Mouse (Mus musculus) intestine, embryonic 15.5 days (tissue): ENCODE measurements at regions not wholly inside any gene's neighbourhood (a gene's known extent, or its start where the extent isn't known, plus 50 kb on each side); places are given as distances from the start of the nearest gene placed in this dataset.

ENCODE experiments used
- ATAC-seq: fragments of 200-750 bp; cut with Nextera tagmentation; 2 replicates; pipeline ENCODE4 v1.8.0; 2017; ENCODE audit warnings: moderate TSS enrichment, moderate library complexity
- H3K27ac ChIP-seq: fragments of 300-500 bp; sonication (generic); 2 replicates; pipeline ENCODE4 v1.5.1; 2015; ENCODE audit warnings: mild to moderate bottlenecking, inconsistent platforms
- H3K27me3 ChIP-seq: fragments of 300-500 bp; sonication (generic); replicated peaks from 2 replicates; pipeline ENCODE4 v1.6.1; 2015; ENCODE audit warnings: inconsistent platforms
- H3K36me3 ChIP-seq: fragments of 300-500 bp; sonication (generic); 2 replicates; pipeline ENCODE4 v1.6.1; 2015; ENCODE audit warnings: inconsistent platforms
- H3K4me1 ChIP-seq: fragments of 300-500 bp; sonication (generic); replicated peaks from 2 replicates; pipeline ENCODE4 v1.6.1; 2015; ENCODE audit warnings: inconsistent platforms
- H3K4me2 ChIP-seq: fragments of 300-500 bp; sonication (generic); replicated peaks from 2 replicates; pipeline ENCODE4 v1.6.1; 2015; ENCODE audit warnings: mild to moderate bottlenecking, inconsistent platforms
- H3K4me3 ChIP-seq: fragments of 300-500 bp; sonication (generic); replicated peaks from 2 replicates; pipeline ENCODE4 v1.5.1; 2015; ENCODE audit warnings: inconsistent platforms
- H3K9ac ChIP-seq: fragments of 300-500 bp; sonication (generic); 2 replicates; pipeline ENCODE4 v1.6.1; 2015; ENCODE audit warnings: inconsistent platforms
- H3K9me3 ChIP-seq: fragments of 300-500 bp; sonication (generic); 2 replicates; pipeline ENCODE4 v1.6.1; 2016; ENCODE audit warnings: inconsistent platforms
- WGBS: fragments of 180-500 bp; shearing (Covaris S2); methylation state at CpG from one replicate; pipeline ENCODE4 v1.1.7; 2015; 5-methylcytosine and 5-hydroxymethylcytosine counted together

DNA sequence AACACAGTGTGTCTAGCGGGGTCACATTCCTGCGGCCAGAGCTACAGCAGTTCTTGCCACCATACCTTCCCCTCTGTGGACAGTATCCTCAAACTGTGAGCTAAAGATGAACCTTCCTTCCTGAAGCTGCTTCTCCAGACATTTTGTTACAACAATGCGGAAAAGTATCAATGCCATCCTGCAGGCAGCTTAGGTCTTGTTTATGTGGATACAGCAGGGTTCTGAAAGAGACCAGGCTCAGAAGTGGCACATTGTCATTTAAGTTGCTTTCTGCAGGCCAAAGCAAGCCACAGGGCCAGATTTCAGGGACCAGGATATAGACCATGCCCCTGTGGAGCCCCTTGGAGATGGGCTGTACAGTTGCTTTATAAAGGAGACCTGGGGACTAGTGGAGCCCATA lies 188.3 kb upstream of the Sesn3 start:
- Histone ChIP-seq H3K4me3 (no peak overlapping the region), H3K9me3 (no peaks in the 10 kb centered on the region), H3K27ac (no peak overlapping the region), H3K9ac (no peak overlapping the region), H3K27me3 (no peaks in the 10 kb centered on the region), H3K4me2 (no peak overlapping the region), H3K4me1 (no peaks in the 10 kb centered on the region), H3K36me3 (no peaks in the 10 kb centered on the region)
- 90% methylated on average over 3 of the region's 3 CpGs for WGBS
- ATAC-seq = no peak

DNA sequence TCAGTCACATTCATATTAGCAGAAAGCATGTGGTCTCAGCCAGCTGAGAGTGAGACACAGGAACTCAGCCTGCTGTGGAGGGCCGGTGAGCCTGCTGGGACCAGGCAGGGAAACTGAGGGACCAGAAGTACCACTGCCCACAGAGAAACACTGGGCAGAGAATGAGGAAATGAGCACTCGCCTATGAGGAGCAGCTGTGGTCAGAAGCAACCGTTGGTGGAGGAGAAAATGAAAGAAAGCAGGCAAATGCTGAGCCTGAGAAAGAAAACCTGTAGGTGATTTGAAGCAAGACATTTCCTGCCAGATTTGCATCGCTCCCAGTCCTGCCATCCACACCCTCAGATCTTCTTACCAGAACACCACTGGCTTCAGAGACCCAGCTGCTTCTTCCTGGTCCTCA lies 187.0 kb upstream of the Sesn3 start:
- 67% methylated on average over 4 of the region's 4 CpGs for WGBS
- Histone ChIP-seq H3K4me2 (no peak overlapping the region), H3K36me3 (no peaks in the 10 kb centered on the region), H3K4me3 (no peak overlapping the region), H3K9me3 (no peaks in the 10 kb centered on the region), H3K27me3 (no peaks in the 10 kb centered on the region), H3K27ac (no peak overlapping the region), H3K9ac (no peak overlapping the region), H3K4me1 (no peaks in the 10 kb centered on the region)
- no peak for ATAC-seq

DNA sequence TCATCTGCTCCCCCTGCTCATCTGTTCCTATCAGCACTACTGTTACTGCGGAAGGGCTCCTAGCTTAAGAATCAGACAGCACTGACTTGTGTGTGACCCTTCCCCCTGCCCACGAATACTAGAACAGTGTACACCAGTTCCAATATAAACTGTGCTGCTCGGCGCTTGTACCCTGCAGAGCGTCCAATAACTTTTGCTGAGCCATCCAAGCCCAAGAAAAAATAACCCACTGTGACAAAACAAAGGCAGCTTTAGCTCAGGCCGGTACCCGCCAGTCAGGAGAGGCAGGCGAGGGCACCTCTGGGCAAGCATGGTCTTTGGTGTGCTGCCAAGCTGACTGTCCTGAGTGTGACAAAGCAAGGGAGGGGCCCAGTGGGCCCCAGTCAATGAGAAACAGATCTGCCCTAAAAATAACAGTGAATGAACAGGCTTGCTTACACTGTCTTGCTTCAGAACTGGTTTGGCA lies 185.0 kb upstream of the Sesn3 start:
- Histone ChIP-seq H3K9me3 (no peaks in the 10 kb centered on the region), H3K36me3 (no peaks in the 10 kb centered on the region), H3K27me3 (no peaks in the 10 kb centered on the region), H3K9ac (no peak overlapping the region), H3K4me2 (no peak overlapping the region), H3K4me3 (no peak overlapping the region), H3K27ac (no peak overlapping the region), H3K4me1 (no peaks in the 10 kb centered on the region)
- ATAC-seq = no peak
- WGBS = 53% methylated on average over 8 of the region's 8 CpGs

DNA sequence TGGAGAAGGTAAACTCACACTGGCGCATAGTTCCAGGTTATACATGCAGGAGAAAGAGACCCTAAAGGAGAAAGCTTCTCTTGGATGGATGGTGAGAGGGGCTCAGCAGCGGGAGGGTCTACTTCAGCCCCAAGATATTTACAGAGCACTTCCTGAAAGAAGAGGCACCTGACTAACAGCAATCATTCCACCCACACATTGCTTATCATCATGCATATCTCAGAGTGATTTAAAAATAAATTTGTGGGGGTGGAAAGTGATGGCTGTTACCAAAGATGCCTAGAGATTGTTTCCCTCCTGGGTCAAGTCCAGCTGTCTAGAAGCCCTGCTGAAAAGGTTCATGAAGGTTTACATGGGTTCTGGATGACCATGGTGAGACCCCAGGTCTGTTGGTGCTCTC lies 184.4 kb upstream of the Sesn3 start:
- 86% methylated on average over 2 of the region's 2 CpGs for WGBS
- H3K4me2 ChIP-seq = no peak overlapping the region
- no peaks in the 10 kb centered on the region for H3K27me3 ChIP-seq
- H3K4me3 ChIP-seq = no peak overlapping the region
- no peaks in the 10 kb centered on the region for H3K9me3 ChIP-seq
- ATAC-seq = no peak
- no peak overlapping the region for H3K9ac ChIP-seq
- no peaks in the 10 kb centered on the region for H3K36me3 ChIP-seq
- no peak overlapping the region for H3K27ac ChIP-seq
- H3K4me1 ChIP-seq = no peaks in the 10 kb centered on the region

DNA sequence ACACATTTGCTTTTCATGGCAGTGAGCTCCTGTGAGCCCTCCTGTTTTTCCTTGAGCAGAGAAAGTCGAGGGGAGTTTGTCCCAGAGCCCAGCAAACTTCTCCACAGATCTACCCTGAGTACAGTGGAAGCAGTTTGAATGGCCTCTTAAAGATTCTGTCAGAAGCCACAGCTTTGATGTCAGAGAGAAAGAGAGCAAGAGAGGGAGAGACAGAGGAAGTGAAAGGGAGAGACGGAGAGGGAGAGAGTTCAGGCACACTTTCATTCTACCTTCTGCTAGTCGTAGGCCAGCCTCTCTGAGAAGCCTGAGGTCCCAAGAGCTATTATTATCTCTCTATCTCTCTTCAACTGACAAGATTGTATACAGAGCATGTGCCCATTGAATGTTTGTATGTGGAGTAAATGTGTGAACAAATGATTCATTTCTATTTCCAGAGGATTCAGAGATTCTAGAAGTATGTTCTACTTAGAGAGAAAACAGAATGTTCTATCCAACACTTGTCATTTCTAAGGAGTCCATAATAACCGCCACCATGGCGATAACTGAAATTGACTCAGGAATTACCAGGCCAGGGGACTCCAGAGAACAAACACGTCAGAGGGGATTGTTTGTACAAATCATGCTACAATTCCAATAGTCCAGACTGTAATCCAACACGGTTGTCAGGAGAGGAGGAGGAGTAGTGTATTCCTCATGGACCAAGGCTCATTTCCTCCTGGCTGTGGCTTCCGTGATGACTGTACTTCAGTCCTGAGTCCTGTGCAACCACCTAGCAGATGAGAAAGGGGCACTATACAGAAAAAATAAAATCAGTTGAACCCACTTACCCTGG lies 183.6 kb upstream of the Sesn3 start:
- H3K4me2 ChIP-seq = no peak overlapping the region
- H3K27ac ChIP-seq = no peak overlapping the region
- no peak overlapping the region for H3K9ac ChIP-seq
- 69% methylated on average over 8 of the region's 8 CpGs for WGBS
- H3K4me3 ChIP-seq = no peak overlapping the region
- ATAC-seq = no peak
- no peaks in the 10 kb centered on the region for H3K4me1 ChIP-seq
- H3K9me3 ChIP-seq = no peaks in the 10 kb centered on the region
- H3K27me3 ChIP-seq = no peaks in the 10 kb centered on the region
- H3K36me3 ChIP-seq = no peaks in the 10 kb centered on the region

DNA sequence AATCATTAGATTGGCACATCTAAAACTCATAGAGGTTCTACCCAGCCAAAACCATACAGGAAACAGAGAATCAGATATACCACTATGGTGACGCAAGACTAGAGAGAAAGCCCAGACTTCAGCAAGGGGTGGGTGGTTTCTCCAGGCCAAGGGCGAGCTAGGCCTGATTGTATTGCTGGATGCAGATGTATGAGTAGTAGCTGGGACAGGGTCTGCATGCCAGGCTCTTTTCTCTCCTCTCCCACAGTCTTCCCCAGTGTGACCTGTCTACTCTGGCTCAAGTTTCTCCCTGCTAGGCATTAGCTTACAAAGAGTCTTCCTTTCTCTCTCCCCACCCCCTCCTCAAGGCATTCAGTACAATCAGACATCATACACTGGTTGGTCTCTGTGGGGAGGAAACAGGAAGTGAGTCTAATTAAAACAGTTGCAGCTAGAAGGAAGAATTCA lies 181.8 kb upstream of the Sesn3 start:
- Histone ChIP-seq H3K4me2 (no peak overlapping the region), H3K36me3 (no peaks in the 10 kb centered on the region), H3K4me3 (no peak overlapping the region), H3K4me1 (no peaks in the 10 kb centered on the region), H3K9me3 (no peaks in the 10 kb centered on the region), H3K9ac (no peak overlapping the region), H3K27me3 (no peaks in the 10 kb centered on the region), H3K27ac (no peak overlapping the region)
- ATAC-seq = no peak
- WGBS = 83% methylated on average over 2 of the region's 2 CpGs

DNA sequence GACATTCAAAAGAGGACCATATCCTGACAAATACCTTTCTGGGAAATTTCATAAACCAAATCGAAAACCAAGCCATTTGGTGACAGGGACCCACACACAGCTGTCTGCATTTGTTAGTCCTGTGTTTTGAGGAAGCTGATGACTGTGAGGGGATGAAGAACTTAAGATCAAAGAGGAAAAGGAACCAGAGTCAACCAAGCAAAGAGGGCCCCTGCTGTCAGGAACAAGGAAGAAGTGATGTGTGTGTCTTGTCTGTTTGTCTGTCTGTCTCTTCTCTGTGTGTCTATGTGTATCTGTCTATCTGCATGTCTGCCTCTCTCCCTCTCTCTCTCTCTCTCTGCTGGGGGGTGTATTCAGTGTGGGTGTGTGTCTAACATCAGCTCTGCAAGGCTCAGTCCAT lies 171.3 kb upstream of the Sesn3 start:
- no peaks in the 10 kb centered on the region for H3K4me1 ChIP-seq
- H3K36me3 ChIP-seq = no peaks in the 10 kb centered on the region
- no peaks in the 10 kb centered on the region for H3K9me3 ChIP-seq
- H3K4me3 ChIP-seq = no peak overlapping the region
- no peaks in the 10 kb centered on the region for H3K27me3 ChIP-seq
- H3K27ac ChIP-seq = no peak overlapping the region
- no peak overlapping the region for H3K4me2 ChIP-seq
- no peak for ATAC-seq
- WGBS = 65% methylated on average over 1 of the region's 1 CpGs
- H3K9ac ChIP-seq = no peak overlapping the region

DNA sequence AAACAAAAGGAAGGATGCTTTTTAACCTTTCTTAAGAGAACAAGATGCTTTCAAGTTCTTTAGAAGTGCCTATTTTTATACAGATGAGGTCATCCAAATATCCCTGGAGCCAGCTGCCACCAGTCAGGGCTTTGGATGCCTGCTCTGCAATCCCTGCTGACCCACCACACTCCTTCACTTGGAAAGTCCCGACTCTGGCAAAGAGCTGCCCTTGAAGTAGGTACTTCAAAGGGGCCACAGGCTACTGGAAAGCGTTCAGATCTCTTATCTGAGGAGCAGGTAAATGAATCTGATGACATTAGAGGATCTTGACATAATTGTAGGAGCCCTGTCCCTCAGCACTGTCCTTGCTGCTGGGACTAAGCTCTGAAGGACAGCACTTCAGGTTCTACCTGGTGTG lies 169.9 kb upstream of the Sesn3 start:
- Histone ChIP-seq H3K27me3 (no peaks in the 10 kb centered on the region), H3K9ac (no peak overlapping the region), H3K4me3 (no peak overlapping the region), H3K9me3 (no peaks in the 10 kb centered on the region), H3K4me1 (peaks cover 3% of the 10 kb centered on the region; the same call in 1 of the 2 replicates), H3K36me3 (no peaks in the 10 kb centered on the region), H3K27ac (no peak overlapping the region), H3K4me2 (no peak overlapping the region)
- ATAC-seq = no peak
- 25% methylated on average over 2 of the region's 2 CpGs for WGBS

DNA sequence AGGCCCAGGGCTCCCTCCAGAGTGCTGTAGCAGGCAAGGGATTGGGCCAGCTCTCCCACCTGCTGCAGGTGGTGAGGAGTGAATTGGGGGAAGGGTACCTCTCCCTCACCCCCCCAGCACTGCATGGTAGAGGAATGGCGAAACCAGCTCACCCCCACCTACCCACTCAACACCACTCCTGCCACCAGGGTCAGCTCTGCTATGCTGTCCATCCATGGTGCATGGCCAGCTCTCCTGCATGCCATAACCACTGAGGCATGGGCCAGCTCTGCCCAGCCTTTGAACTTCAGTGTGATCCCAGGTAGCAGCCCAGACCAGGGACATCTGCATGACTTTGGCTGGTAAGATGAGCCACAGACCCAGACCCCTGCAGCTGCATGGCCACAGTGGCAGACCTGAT lies 168.5 kb upstream of the Sesn3 start:
- WGBS = 92% methylated on average over 1 of the region's 1 CpGs
- ATAC-seq = 0 out of 2 replicates have a peak, but pooled peaks have one; percentile 14

DNA sequence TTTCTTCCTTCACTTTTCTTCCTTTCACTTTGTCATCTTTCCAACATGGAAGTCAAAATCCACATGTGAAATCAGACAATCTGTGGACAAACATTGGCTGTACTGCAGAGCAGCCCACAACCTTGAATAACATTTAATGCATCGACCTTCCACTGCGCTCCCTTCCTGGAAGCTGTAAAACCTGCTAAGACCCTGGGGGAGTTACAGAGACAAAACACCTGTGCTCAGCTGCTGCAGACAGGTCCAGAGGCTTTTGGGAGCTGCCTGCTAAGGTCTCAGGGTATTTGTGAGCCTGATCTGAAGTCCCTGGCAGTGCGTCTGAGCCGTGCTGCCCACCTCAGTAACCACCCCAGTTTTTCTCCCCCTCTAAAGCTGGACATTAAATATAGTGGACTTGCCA lies 166.1 kb upstream of the Sesn3 start:
- 57% methylated on average over 4 of the region's 4 CpGs for whole genome bisulfite sequencing
- no peaks in the 10 kb centered on the region for H3K9me3 ChIP-seq
- no peak for ATAC-seq
- H3K36me3 ChIP-seq = no peaks in the 10 kb centered on the region
- H3K9ac ChIP-seq = no peak overlapping the region
- H3K27ac ChIP-seq = no peak overlapping the region
- no peak overlapping the region for H3K4me2 ChIP-seq
- H3K4me3 ChIP-seq = no peak overlapping the region
- H3K4me1 ChIP-seq = peaks cover 3% of the 10 kb centered on the region; the same call in 1 of the 2 replicates
- no peaks in the 10 kb centered on the region for H3K27me3 ChIP-seq

More for the DNA sequence above, 168.5 kb upstream of the Sesn3 start:
- Histone ChIP-seq H3K27me3 (no peaks in the 10 kb centered on the region), H3K4me1 (peaks cover 3% of the 10 kb centered on the region; the same call in 1 of the 2 replicates), H3K9ac (no peak overlapping the region), H3K4me2 (no peak overlapping the region), H3K36me3 (no peaks in the 10 kb centered on the region), H3K9me3 (no peaks in the 10 kb centered on the region), H3K4me3 (no peak overlapping the region), H3K27ac (no peak overlapping the region)

DNA sequence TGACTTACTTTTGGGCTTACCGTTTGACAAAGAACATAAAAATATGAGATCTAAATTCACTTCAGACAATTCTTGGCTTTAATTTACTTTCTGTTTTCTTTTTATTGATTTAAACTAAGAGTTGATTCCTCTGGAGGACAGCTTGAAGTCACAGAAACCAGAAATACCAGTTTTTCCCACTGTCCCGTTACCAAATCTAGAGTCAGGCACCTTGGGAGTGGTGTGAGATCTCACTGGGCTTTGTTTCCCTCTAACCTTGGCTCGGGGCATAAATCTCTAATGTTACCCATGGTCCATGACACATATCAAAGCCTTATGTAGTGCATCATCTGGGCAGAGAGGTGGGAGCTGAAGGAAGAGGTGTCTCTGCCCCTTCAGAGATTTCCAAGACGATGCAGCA lies 165.4 kb upstream of the Sesn3 start:
- no peak overlapping the region for H3K9ac ChIP-seq
- H3K4me1 ChIP-seq = peaks cover 3% of the 10 kb centered on the region; the same call in 1 of the 2 replicates
- H3K27me3 ChIP-seq = no peaks in the 10 kb centered on the region
- H3K4me3 ChIP-seq = no peak overlapping the region
- H3K4me2 ChIP-seq = no peak overlapping the region
- H3K27ac ChIP-seq = no peak overlapping the region
- no peaks in the 10 kb centered on the region for H3K9me3 ChIP-seq
- peak; percentile 69 for ATAC-seq
- H3K36me3 ChIP-seq = no peaks in the 10 kb centered on the region
- WGBS = 54% methylated on average over 4 of the region's 4 CpGs

DNA sequence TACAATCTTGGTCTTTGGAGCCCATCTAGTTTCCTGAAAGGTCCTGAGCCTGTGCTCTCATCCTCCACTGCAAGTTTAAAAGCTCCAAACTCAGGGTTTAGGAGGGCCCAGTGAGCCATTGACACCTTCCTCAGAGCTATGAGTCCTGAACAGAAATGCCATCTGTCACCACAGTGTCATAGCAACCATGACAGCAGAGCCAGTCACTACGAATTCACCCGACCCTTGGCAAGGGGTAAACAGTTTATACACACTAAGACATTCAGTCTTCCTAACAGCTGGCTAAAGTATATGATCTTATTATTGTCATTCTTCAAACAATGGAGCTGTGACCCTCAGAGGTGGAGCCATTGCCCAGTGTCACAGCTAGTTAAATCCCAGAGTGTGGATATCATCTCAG lies 163.2 kb upstream of the Sesn3 start:
- Histone ChIP-seq H3K4me3 (no peak overlapping the region), H3K4me1 (peaks cover 3% of the 10 kb centered on the region; the same call in 1 of the 2 replicates), H3K9ac (no peak overlapping the region), H3K36me3 (no peaks in the 10 kb centered on the region), H3K27ac (no peak overlapping the region), H3K4me2 (no peak overlapping the region), H3K9me3 (no peaks in the 10 kb centered on the region), H3K27me3 (no peaks in the 10 kb centered on the region)
- WGBS = 18% methylated on average over 2 of the region's 2 CpGs
- ATAC-seq = no peak

DNA sequence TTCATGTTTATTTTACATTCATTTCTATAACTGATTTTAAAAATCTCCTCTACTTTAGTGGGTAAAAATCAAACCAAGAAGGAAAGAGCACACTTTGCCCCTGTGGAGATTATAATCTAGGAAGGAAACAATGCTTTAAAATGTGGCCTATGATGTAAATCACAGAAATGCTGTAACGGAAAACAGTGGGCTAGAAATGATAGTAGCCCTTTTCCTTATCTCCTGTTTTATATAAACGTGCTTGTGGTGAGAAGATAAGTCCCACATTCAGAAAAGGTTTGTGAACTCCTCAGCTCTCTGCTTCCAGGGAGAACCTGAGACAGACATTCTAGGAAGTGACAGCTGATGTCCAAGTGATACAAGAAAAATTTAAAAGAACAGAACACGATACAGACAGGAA lies 159.3 kb upstream of the Sesn3 start:
- Histone ChIP-seq H3K9me3 (no peaks in the 10 kb centered on the region), H3K27ac (no peak overlapping the region), H3K4me3 (no peak overlapping the region), H3K36me3 (no peaks in the 10 kb centered on the region), H3K4me2 (no peak overlapping the region), H3K27me3 (no peaks in the 10 kb centered on the region), H3K4me1 (no peaks in the 10 kb centered on the region), H3K9ac (no peak overlapping the region)
- ATAC-seq = no peak
- WGBS = 54% methylated on average over 3 of the region's 3 CpGs
